Mouse (Mus musculus): ENCODE measurements around the gene Col4a1. TPM values are rescaled to one million over a fixed set of nuclear protein-coding genes. Genes with fewer than 3 reads are reported as not detected.

Gene Col4a1
- polyA plus RNA-seq, 1 experiment from 2014 or later = 368 TPM

DNA sequence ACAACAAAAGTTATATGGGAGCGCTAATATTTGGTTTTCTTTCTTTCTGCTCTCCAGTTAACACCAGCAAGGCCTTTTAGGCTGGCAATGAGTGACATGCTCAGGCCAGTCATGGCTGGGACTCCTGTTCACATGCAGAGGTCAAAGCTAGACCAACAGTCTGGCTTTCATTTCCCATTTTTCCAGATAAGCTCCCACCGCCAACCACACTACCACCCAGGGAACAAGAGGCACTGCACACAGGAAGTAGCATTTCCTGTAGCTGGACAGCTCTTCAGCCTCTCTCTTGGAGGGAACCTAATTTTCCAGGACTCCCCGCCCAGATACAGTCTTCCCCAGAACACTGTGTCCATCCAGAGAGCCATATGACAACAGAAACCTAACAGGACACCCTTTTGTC lies 132.8 kb downstream of the Col4a1 start:
- no peaks in the 10 kb centered on the region for H3K9me3 ChIP-seq (ENCODE audit: control insufficient read depth, low read length)
- no peak overlapping the region for H3K4me2 ChIP-seq (ENCODE audit: low read depth, low read length)
- H3K9ac ChIP-seq (ENCODE audit: low read length) = no peak overlapping the region
- H3K27ac ChIP-seq (ENCODE audit: low read length) = no peak overlapping the region
- WGBS = 60% methylated on average over 3 of the region's 3 CpGs
- H3K27me3 ChIP-seq (ENCODE audit: control insufficient read depth, insufficient read depth, low read depth, low read length) = no peaks in the 10 kb centered on the region
- H3K4me1 ChIP-seq (replicated peaks; ENCODE audit: control insufficient read depth, insufficient read depth, low read length) = peaks cover 4% of the 10 kb centered on the region; the same call in 1 of the 2 replicates
- H3K4me3 ChIP-seq (ENCODE audit: low read length) = no peak overlapping the region
- H3K36me3 ChIP-seq (ENCODE audit: control insufficient read depth, insufficient read depth, low read length) = no peaks in the 10 kb centered on the region
- no peak for ATAC-seq (ENCODE audit: low read depth)

DNA sequence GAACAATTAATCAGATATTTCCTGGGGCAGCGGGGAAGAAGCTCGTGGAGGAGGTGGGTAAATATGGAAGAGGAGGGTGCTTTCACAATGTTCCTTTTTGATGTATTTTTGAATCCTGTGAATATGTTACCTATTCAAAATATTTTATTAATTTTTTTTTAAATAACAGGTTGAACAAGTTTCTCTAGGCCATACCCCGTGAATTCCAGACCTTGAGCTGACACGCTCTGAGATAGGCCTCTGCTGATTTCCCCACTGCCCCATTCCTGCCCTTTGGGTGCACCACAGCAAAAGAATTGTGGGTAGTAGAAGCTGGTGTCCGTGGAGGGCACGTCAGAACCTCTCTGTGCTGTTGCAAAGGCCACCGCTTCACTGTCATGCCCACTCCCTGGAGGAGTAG lies 136.2 kb downstream of the Col4a1 start:
- Histone ChIP-seq H3K9me3 (ENCODE audit: control insufficient read depth, low read length) (no peaks in the 10 kb centered on the region), H3K27ac (ENCODE audit: low read length) (peak overlapping the region; percentile 53; the same call in 1 of the 2 replicates), H3K4me3 (ENCODE audit: low read length) (no peak overlapping the region), H3K4me1 (replicated peaks; ENCODE audit: control insufficient read depth, insufficient read depth, low read length) (no peaks in the 10 kb centered on the region; the same call in 1 of the 2 replicates), H3K36me3 (ENCODE audit: control insufficient read depth, insufficient read depth, low read length) (no peaks in the 10 kb centered on the region), H3K27me3 (ENCODE audit: control insufficient read depth, insufficient read depth, low read depth, low read length) (no peaks in the 10 kb centered on the region), H3K9ac (ENCODE audit: low read length) (no peak overlapping the region), H3K4me2 (ENCODE audit: low read depth, low read length) (no peak overlapping the region)
- WGBS = 48% methylated on average over 7 of the region's 7 CpGs
- peak; percentile 68 for ATAC-seq (ENCODE audit: low read depth)

- Histone ChIP-seq H3K4me1 (replicated peaks; ENCODE audit: control insufficient read depth, insufficient read depth, low read length) (no peaks in the 10 kb centered on the region; the same call in 1 of the 2 replicates), H3K9ac (ENCODE audit: low read length) (no peak overlapping the region), H3K27me3 (ENCODE audit: control insufficient read depth, insufficient read depth, low read depth, low read length) (no peaks in the 10 kb centered on the region), H3K4me2 (ENCODE audit: low read depth, low read length) (no peak overlapping the region), H3K9me3 (ENCODE audit: control insufficient read depth, low read length) (no peaks in the 10 kb centered on the region), H3K36me3 (ENCODE audit: control insufficient read depth, insufficient read depth, low read length) (no peaks in the 10 kb centered on the region), H3K27ac (ENCODE audit: low read length) (no peak overlapping the region), H3K4me3 (ENCODE audit: low read length) (no peak overlapping the region)
- ATAC-seq (ENCODE audit: low read depth) = peak; percentile 43
- WGBS = 57% methylated on average over 17 of the region's 17 CpGs
Measured at GRCm38 (mm10) chr8:11173284-11174191, 139.1 kb downstream of the Col4a1 start.

GRCm38 (mm10) chr8:11171526-11171925 lies 141.1 kb downstream of the Col4a1 start:
- ATAC-seq (ENCODE audit: low read depth) = no peak
- H3K4me2 ChIP-seq (ENCODE audit: low read depth, low read length) = no peak overlapping the region

DNA sequence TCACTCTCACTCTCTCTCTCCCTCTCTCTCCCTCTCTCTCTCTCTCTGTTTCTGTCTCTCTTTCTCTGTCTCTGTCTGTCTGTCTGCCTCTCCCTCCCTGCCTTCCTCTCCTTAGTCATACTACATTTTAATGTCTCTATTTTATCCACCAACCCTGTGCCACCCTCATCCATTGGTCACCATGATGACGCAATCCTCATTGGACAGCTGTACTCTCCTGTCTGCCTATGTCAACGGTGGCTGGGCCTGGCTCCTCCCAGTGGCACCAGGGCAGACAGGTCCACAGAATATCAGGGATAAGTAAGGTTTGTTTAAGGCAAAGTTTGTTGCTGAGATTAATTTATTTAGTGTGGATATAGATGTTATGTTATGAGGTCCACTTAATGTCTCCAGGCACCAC lies 143.2 kb downstream of the Col4a1 start:
- Histone ChIP-seq H3K4me1 (replicated peaks; ENCODE audit: control insufficient read depth, insufficient read depth, low read length) (no peaks in the 10 kb centered on the region; the same call in 1 of the 2 replicates), H3K4me2 (ENCODE audit: low read depth, low read length) (no peak overlapping the region), H3K27me3 (ENCODE audit: control insufficient read depth, insufficient read depth, low read depth, low read length) (no peaks in the 10 kb centered on the region), H3K27ac (ENCODE audit: low read length) (no peak overlapping the region), H3K4me3 (ENCODE audit: low read length) (no peak overlapping the region), H3K9me3 (ENCODE audit: control insufficient read depth, low read length) (no peaks in the 10 kb centered on the region), H3K36me3 (ENCODE audit: control insufficient read depth, insufficient read depth, low read length) (no peaks in the 10 kb centered on the region), H3K9ac (ENCODE audit: low read length) (no peak overlapping the region)
- WGBS = 47% methylated on average over 2 of the region's 2 CpGs
- ATAC-seq (ENCODE audit: low read depth) = no peak

More at GRCm38 (mm10) chr8:11171526-11171925, 141.1 kb downstream of the Col4a1 start:
- H3K27ac ChIP-seq (ENCODE audit: low read length) = no peak overlapping the region
- H3K36me3 ChIP-seq (ENCODE audit: control insufficient read depth, insufficient read depth, low read length) = no peaks in the 10 kb centered on the region
- H3K4me3 ChIP-seq (ENCODE audit: low read length) = no peak overlapping the region
- no peaks in the 10 kb centered on the region; the same call in 1 of the 2 replicates for H3K4me1 ChIP-seq (replicated peaks; ENCODE audit: control insufficient read depth, insufficient read depth, low read length)
- no peak overlapping the region for H3K9ac ChIP-seq (ENCODE audit: low read length)
- no peaks in the 10 kb centered on the region for H3K27me3 ChIP-seq (ENCODE audit: control insufficient read depth, insufficient read depth, low read depth, low read length)
- no peaks in the 10 kb centered on the region for H3K9me3 ChIP-seq (ENCODE audit: control insufficient read depth, low read length)
- WGBS = 68% methylated on average over 7 of the region's 7 CpGs

GRCm38 (mm10) chr8:11168780-11169179 lies 143.8 kb downstream of the Col4a1 start:
- no peak overlapping the region for H3K27ac ChIP-seq (ENCODE audit: low read length)
- H3K36me3 ChIP-seq (ENCODE audit: control insufficient read depth, insufficient read depth, low read length) = no peaks in the 10 kb centered on the region
- no peaks in the 10 kb centered on the region for H3K27me3 ChIP-seq (ENCODE audit: control insufficient read depth, insufficient read depth, low read depth, low read length)
- no peaks in the 10 kb centered on the region for H3K9me3 ChIP-seq (ENCODE audit: control insufficient read depth, low read length)
- ATAC-seq (ENCODE audit: low read depth) = no peak
- no peak overlapping the region for H3K9ac ChIP-seq (ENCODE audit: low read length)
- H3K4me2 ChIP-seq (ENCODE audit: low read depth, low read length) = no peak overlapping the region
- WGBS = 80% methylated on average over 3 of the region's 3 CpGs
- no peaks in the 10 kb centered on the region; the same call in 1 of the 2 replicates for H3K4me1 ChIP-seq (replicated peaks; ENCODE audit: control insufficient read depth, insufficient read depth, low read length)
- no peak overlapping the region for H3K4me3 ChIP-seq (ENCODE audit: low read length)

DNA sequence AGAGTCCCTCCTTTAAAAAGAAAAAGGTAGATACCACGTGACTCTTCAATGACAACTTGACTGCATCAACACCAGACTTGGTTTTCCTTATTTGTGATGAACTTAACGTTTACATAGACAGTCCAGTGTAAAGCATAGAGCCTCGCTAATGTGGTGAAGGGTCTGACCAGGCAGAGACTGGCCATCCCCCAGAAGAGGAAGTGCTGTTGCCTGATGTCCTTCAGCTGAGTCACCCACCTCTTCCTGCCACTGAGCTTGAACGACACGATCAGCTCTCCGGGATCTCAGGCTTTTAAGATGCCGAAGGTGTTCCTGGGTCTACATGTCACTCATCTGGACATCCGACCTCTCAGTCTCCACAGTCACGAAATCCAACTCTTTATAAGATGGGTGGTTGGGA lies 144.7 kb downstream of the Col4a1 start:
- no peaks in the 10 kb centered on the region for H3K4me1 ChIP-seq (replicated peaks; ENCODE audit: control insufficient read depth, insufficient read depth, low read length)
- no peak overlapping the region for H3K27ac ChIP-seq (ENCODE audit: low read length)
- no peak for ATAC-seq (ENCODE audit: low read depth)
- no peak overlapping the region for H3K4me2 ChIP-seq (ENCODE audit: low read depth, low read length)
- H3K9me3 ChIP-seq (ENCODE audit: control insufficient read depth, low read length) = no peaks in the 10 kb centered on the region
- no peaks in the 10 kb centered on the region for H3K36me3 ChIP-seq (ENCODE audit: control insufficient read depth, insufficient read depth, low read length)
- H3K4me3 ChIP-seq (ENCODE audit: low read length) = no peak overlapping the region
- H3K27me3 ChIP-seq (ENCODE audit: control insufficient read depth, insufficient read depth, low read depth, low read length) = no peaks in the 10 kb centered on the region
- no peak overlapping the region for H3K9ac ChIP-seq (ENCODE audit: low read length)
- 65% methylated on average over 9 of the region's 9 CpGs for WGBS

- 29% methylated on average over 4 of the region's 4 CpGs for WGBS
- H3K27me3 ChIP-seq (ENCODE audit: control insufficient read depth, insufficient read depth, low read depth, low read length) = no peaks in the 10 kb centered on the region
- peaks cover 2% of the 10 kb centered on the region for H3K9me3 ChIP-seq (ENCODE audit: control insufficient read depth, low read length)
- ATAC-seq (ENCODE audit: low read depth) = peak; percentile 43; the same call in 1 of the 2 replicates
- H3K36me3 ChIP-seq (ENCODE audit: control insufficient read depth, insufficient read depth, low read length) = no peaks in the 10 kb centered on the region
- no peak overlapping the region for H3K4me2 ChIP-seq (ENCODE audit: low read depth, low read length)
- no peak overlapping the region for H3K9ac ChIP-seq (ENCODE audit: low read length)
- H3K27ac ChIP-seq (ENCODE audit: low read length) = no peak overlapping the region
- H3K4me1 ChIP-seq (replicated peaks; ENCODE audit: control insufficient read depth, insufficient read depth, low read length) = no peaks in the 10 kb centered on the region
- no peak overlapping the region for H3K4me3 ChIP-seq (ENCODE audit: low read length)
Measured at GRCm38 (mm10) chr8:11165592-11165991, 147.0 kb downstream of the Col4a1 start.

- peaks cover 2% of the 10 kb centered on the region for H3K9me3 ChIP-seq (ENCODE audit: control insufficient read depth, low read length)
- no peak for ATAC-seq (ENCODE audit: low read depth)
- H3K27ac ChIP-seq (ENCODE audit: low read length) = no peak overlapping the region
- H3K9ac ChIP-seq (ENCODE audit: low read length) = no peak overlapping the region
- no peak overlapping the region for H3K4me2 ChIP-seq (ENCODE audit: low read depth, low read length)
- no peak overlapping the region for H3K4me3 ChIP-seq (ENCODE audit: low read length)
- no peaks in the 10 kb centered on the region for H3K4me1 ChIP-seq (replicated peaks; ENCODE audit: control insufficient read depth, insufficient read depth, low read length)
- no peaks in the 10 kb centered on the region for H3K36me3 ChIP-seq (ENCODE audit: control insufficient read depth, insufficient read depth, low read length)
- no peaks in the 10 kb centered on the region for H3K27me3 ChIP-seq (ENCODE audit: control insufficient read depth, insufficient read depth, low read depth, low read length)
- 76% methylated on average over 2 of the region's 2 CpGs for WGBS
Measured at GRCm38 (mm10) chr8:11156319-11156692, 156.3 kb downstream of the Col4a1 start.

All from lung, embryonic 16.5 days (tissue).